Mouse (Mus musculus) embryonic fibroblast, embryonic 13.5 days (primary cell): Measurements from ENCODE around the gene Sp7.

Experiments
- CTCF ChIP-seq: IDR thresholded peaks from 2 replicates; pipeline ENCODE4 v1.5.1; 2011; ENCODE audit warnings: mild to moderate bottlenecking, control low read depth, low read length, moderate library complexity, borderline replicate concordance; ENCODE audit not compliant: insufficient read depth
- POLR2A ChIP-seq: IDR thresholded peaks from 2 replicates; pipeline ENCODE4 v1.6.1; 2011; ENCODE audit warnings: low read depth, mild to moderate bottlenecking, control low read depth, low read length, moderate library complexity

DNA sequence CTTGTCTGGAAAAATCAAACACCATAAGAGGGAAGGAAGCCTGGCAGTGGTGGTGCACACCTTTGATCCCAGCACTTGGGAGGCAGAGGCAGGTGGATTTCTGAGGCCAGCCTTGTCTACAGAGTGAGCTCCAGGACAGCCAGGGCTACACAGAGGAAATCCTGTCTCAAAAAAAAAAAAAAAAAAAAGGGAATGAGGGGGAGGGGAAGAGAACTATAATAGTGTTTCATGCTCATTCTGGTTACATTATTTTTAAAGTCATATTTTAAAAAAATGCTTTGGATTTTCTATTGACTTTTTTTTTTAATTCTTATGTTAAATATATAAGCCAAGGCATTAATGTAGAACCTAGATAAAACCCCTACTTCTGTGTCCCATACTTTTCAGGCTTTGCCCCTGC lies 46.7 kb upstream of the Sp7 start:
- TF ChIP-seq CTCF (no peak), POLR2A (no peak)
